Mouse (Mus musculus) intestine, postnatal 0 days (tissue): ENCODE results near the gene Hist3h2ba. TPM values are rescaled to one million over a fixed set of nuclear protein-coding genes. Genes with fewer than 3 reads are reported as not detected.

Source experiments
- ATAC-seq: fragments of 200-750 bp; cut with Nextera tagmentation; 2 replicates; pipeline ENCODE4 v1.8.0; 2017; ENCODE audit warnings: mild to moderate bottlenecking, moderate TSS enrichment, moderate library complexity
- H3K27ac ChIP-seq: fragments of 300-500 bp; sonication (generic); 2 replicates; pipeline ENCODE4 v1.5.1; 2014; ENCODE audit warnings: mild to moderate bottlenecking, low read depth, low read length, moderate library complexity
- H3K27me3 ChIP-seq: fragments of 300-500 bp; sonication (generic); replicated peaks from 2 replicates; pipeline ENCODE4 v1.6.1; 2014; ENCODE audit warnings: low read length, mixed read lengths; ENCODE audit not compliant: control insufficient read depth, insufficient read depth
- H3K36me3 ChIP-seq: fragments of 300-500 bp; sonication (generic); 2 replicates; pipeline ENCODE4 v1.6.1; 2014; ENCODE audit warnings: mild to moderate bottlenecking, moderate library complexity; ENCODE audit not compliant: control insufficient read depth, insufficient read depth
- H3K4me1 ChIP-seq: fragments of 300-500 bp; sonication (generic); replicated peaks from 2 replicates; pipeline ENCODE4 v1.6.1; 2014; ENCODE audit warnings: antibody characterized with exemption, low read length, mixed read lengths; ENCODE audit not compliant: control insufficient read depth, insufficient read depth
- H3K4me2 ChIP-seq: fragments of 300-500 bp; sonication (generic); replicated peaks from 2 replicates; pipeline ENCODE4 v1.6.1; 2014; ENCODE audit warnings: low read depth, mild to moderate bottlenecking, moderate library complexity
- H3K4me3 ChIP-seq: fragments of 300-500 bp; sonication (generic); 2 replicates; pipeline ENCODE4 v1.5.1; 2014; ENCODE audit warnings: low read depth, low read length
- H3K9ac ChIP-seq: fragments of 300-500 bp; sonication (generic); 2 replicates; pipeline ENCODE4 v1.6.1; 2014; ENCODE audit warnings: mild to moderate bottlenecking, low read depth, low read length
- H3K9me3 ChIP-seq: fragments of 300-500 bp; sonication (generic); 2 replicates; pipeline ENCODE4 v1.6.1; 2016; ENCODE audit warnings: mixed run types; ENCODE audit not compliant: control insufficient read depth
- CTCF ChIP-seq: sonication (generic); IDR thresholded peaks from 2 replicates; pipeline ENCODE4 v1.5.1; 2016; ENCODE audit warnings: low read depth, mild to moderate bottlenecking, control low read depth, antibody characterized with exemption, moderate library complexity
- WGBS: fragments of 180-500 bp; shearing (Covaris S2); extraction: QIAGEN DNeasy Blood & Tissue Kit; methylation state at CpG from one replicate; pipeline ENCODE4 v1.1.7; 2014; 5-methylcytosine and 5-hydroxymethylcytosine counted together
- polyA plus RNA-seq: library from polyadenylated mRNA; unstranded; fragments of >200 nt; fragmentation: Nextera tagmentation; extraction: Ambion mirVana; gene quantifications from 2 replicates; pipeline ENCODE4 v1.2.1, GENCODE M21; 2015

Hist3h2ba gene
- polyA plus RNA-seq, 1 experiment from 2014 or later = 6.9 TPM

GRCm38 (mm10) chr11:58983691-58984341, 35.1 kb downstream of the Hist3h2ba start:
- Histone ChIP-seq H3K27ac (no peak overlapping the region), H3K9me3 (no peaks in the 10 kb centered on the region), H3K27me3 (no peaks in the 10 kb centered on the region), H3K36me3 (peaks cover 64% of the 10 kb centered on the region), H3K9ac (no peak overlapping the region), H3K4me1 (peaks cover 11% of the 10 kb centered on the region), H3K4me3 (no peak overlapping the region), H3K4me2 (no peak overlapping the region)
- no peak for TF ChIP-seq CTCF
- 84% methylated on average over 6 of the region's 6 CpGs for WGBS
- ATAC-seq = no peak

DNA sequence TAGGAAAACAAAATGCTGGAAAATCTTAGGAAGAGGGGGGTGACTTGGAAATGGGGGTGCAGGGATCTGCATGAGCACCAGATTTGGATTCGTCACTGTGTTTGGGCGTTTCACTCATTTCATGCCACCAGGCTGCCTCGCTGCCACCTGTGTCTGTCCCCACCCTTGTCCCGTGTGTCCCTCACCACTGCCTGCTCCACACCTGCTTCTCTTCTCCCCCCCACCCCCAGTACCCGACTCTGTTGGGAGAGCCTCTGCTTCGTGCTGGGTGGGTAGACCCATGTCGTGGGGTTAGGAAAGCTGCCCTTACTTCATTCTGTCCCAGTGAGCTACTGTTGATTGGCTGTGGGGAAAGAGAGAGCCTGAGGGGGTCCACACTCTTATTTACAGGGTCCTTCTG, 35.9 kb downstream of the Hist3h2ba start:
- H3K36me3 ChIP-seq = peaks cover 72% of the 10 kb centered on the region
- H3K9me3 ChIP-seq = no peaks in the 10 kb centered on the region
- H3K27me3 ChIP-seq = no peaks in the 10 kb centered on the region
- H3K4me2 ChIP-seq = no peak overlapping the region
- no peak for ATAC-seq
- peaks cover 7% of the 10 kb centered on the region for H3K4me1 ChIP-seq
- H3K27ac ChIP-seq = no peak overlapping the region
- WGBS = 95% methylated on average over 7 of the region's 7 CpGs
- no peak for TF ChIP-seq CTCF
- H3K9ac ChIP-seq = no peak overlapping the region
- H3K4me3 ChIP-seq = no peak overlapping the region

DNA sequence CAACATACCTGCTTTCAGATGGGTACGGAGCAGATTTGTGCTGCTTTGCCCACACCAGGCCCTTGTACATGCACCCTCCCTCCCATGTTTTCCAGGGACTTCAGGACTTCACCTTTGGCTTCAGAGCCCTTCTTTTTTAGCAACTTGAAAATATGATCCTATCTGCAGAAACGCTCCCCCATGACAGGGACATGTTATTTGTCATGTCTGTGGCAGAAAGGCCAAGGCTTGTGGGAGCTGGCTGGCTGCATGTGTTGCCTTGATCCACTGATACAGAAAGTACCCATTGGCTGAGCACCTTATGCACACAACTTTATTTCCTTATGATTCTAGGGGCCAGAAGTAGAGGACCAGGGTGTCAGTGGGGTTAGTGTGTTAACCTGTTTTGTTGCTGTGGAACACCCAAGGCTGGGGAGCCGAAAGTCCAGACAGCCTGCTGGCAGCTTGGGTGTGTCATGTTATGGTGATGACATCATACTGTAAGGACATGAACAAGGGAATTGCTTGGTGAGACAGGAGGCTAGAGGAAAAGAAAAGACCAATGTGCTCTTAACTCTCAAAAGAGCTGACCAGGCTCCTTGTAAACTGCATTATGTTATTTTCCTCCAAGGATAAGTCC, 36.7 kb downstream of the Hist3h2ba start:
- H3K27ac ChIP-seq = 0 out of 2 replicates have a peak overlapping the region, but pooled peaks have one; percentile 23
- peaks cover 79% of the 10 kb centered on the region for H3K36me3 ChIP-seq
- H3K4me2 ChIP-seq = no peak overlapping the region
- H3K9me3 ChIP-seq = no peaks in the 10 kb centered on the region
- H3K27me3 ChIP-seq = no peaks in the 10 kb centered on the region
- no peak for TF ChIP-seq CTCF
- peak; percentile 67 for ATAC-seq
- no peaks in the 10 kb centered on the region; the same call in 1 of the 2 replicates for H3K4me1 ChIP-seq
- no peak overlapping the region for H3K9ac ChIP-seq
- H3K4me3 ChIP-seq = no peak overlapping the region
- WGBS = 73% methylated on average over 3 of the region's 3 CpGs

DNA sequence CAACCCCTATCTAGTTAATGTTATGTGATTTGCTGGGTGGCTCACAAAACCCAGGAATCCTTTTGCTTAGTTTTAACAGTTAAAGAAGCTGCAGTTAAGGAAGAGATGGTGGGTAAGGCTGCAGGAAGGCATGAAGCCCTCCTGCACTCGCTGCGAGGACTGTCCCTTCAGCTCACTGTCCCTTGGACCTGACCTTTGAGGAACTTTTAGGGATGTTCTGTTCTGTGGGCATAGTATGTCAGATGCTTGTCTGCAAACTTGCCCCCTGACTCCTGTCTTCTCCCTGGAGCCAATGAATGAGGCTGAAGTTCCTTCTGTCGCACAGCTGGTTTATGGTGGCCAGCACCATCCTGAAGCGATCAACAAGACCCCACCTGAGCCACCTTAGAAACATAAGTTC, 40.4 kb downstream of the Hist3h2ba start:
- ATAC-seq = no peak
- no peak for TF ChIP-seq CTCF

GRCm38 (mm10) chr11:58990141-58990540, 41.4 kb downstream of the Hist3h2ba start:
- Histone ChIP-seq H3K4me1 (no peaks in the 10 kb centered on the region; the same call in 1 of the 2 replicates), H3K27ac (no peak overlapping the region), H3K9me3 (no peaks in the 10 kb centered on the region), H3K9ac (no peak overlapping the region), H3K27me3 (peaks cover 3% of the 10 kb centered on the region; the same call in 1 of the 2 replicates), H3K4me3 (no peak overlapping the region), H3K36me3 (peaks cover 49% of the 10 kb centered on the region), H3K4me2 (no peak overlapping the region)
- TF ChIP-seq CTCF = no peak
- 92% methylated on average over 17 of the region's 17 CpGs for WGBS
- no peak for ATAC-seq

More for the DNA sequence above, 40.4 kb downstream of the Hist3h2ba start:
- H3K9ac ChIP-seq = no peak overlapping the region
- H3K4me1 ChIP-seq = no peaks in the 10 kb centered on the region; the same call in 1 of the 2 replicates
- H3K4me2 ChIP-seq = no peak overlapping the region
- WGBS = 95% methylated on average over 4 of the region's 4 CpGs
- peaks cover 58% of the 10 kb centered on the region for H3K36me3 ChIP-seq
- no peaks in the 10 kb centered on the region for H3K9me3 ChIP-seq
- no peak overlapping the region for H3K4me3 ChIP-seq
- H3K27ac ChIP-seq = no peak overlapping the region
- no peaks in the 10 kb centered on the region; the same call in 1 of the 2 replicates for H3K27me3 ChIP-seq

DNA sequence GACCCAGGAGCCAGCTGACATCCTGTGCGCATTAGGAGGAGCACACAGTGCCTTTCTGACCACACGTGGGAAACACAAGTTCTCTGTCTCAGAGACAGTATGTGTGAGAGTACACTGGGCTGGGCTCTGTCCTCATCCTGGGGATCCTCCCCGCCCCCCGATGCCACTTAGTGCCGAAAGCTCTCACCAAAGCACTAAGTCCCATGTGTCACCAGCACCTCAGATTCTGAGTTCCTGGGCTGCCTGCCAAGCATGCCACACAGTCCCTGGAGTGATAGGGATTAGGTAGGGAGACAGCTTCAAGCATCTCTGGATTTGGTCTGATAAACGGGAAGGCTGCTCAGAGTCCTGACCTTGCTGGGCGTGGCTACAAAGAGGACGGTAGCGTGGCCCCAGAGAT, 42.1 kb downstream of the Hist3h2ba start:
- Histone ChIP-seq H3K9me3 (no peaks in the 10 kb centered on the region), H3K9ac (no peak overlapping the region), H3K27ac (no peak overlapping the region), H3K4me1 (no peaks in the 10 kb centered on the region), H3K27me3 (peaks cover 3% of the 10 kb centered on the region; the same call in 1 of the 2 replicates), H3K4me3 (no peak overlapping the region), H3K4me2 (no peak overlapping the region), H3K36me3 (peaks cover 42% of the 10 kb centered on the region)
- TF ChIP-seq CTCF = no peak
- 63% methylated on average over 9 of the region's 9 CpGs for WGBS
- no peak for ATAC-seq
